Mouse (Mus musculus) heart, adult 2 months (tissue): Measurements from ENCODE around the gene Sox15.

ENCODE experiments used
- CTCF ChIP-seq: fragments of 200-600 bp; IDR thresholded peaks from 2 replicates; pipeline ENCODE4 v1.8.1; 2022; ENCODE audit warnings: antibody characterized with exemption, mild to moderate bottlenecking, moderate library complexity
- EP300 ChIP-seq: fragments of 200-500 bp; IDR thresholded peaks from 2 replicates; pipeline ENCODE4 v1.6.1; 2011; ENCODE audit warnings: low read depth, low read length, control low read depth; ENCODE audit not compliant: insufficient read depth
- POLR2A ChIP-seq: fragments of 200-500 bp; IDR thresholded peaks from 2 replicates; pipeline ENCODE4 v1.6.1; 2011; ENCODE audit warnings: mild to moderate bottlenecking, low read depth, low read length, control low read depth; ENCODE audit not compliant: insufficient read depth

- TF ChIP-seq CTCF (no peak), EP300 (no peak), POLR2A (no peak)
These were observed 32.7 kb upstream of the Sox15 start for GRCm38 (mm10) chr11:69622406-69622805.
